Mouse (Mus musculus) kidney, adult 11 months (tissue): ENCODE measurements around the gene Mief1.

Source experiments
- DNase-seq: peaks from one replicate; pipeline ENCODE4 v3.0.0; 2022

The Mief1 gene

DNA sequence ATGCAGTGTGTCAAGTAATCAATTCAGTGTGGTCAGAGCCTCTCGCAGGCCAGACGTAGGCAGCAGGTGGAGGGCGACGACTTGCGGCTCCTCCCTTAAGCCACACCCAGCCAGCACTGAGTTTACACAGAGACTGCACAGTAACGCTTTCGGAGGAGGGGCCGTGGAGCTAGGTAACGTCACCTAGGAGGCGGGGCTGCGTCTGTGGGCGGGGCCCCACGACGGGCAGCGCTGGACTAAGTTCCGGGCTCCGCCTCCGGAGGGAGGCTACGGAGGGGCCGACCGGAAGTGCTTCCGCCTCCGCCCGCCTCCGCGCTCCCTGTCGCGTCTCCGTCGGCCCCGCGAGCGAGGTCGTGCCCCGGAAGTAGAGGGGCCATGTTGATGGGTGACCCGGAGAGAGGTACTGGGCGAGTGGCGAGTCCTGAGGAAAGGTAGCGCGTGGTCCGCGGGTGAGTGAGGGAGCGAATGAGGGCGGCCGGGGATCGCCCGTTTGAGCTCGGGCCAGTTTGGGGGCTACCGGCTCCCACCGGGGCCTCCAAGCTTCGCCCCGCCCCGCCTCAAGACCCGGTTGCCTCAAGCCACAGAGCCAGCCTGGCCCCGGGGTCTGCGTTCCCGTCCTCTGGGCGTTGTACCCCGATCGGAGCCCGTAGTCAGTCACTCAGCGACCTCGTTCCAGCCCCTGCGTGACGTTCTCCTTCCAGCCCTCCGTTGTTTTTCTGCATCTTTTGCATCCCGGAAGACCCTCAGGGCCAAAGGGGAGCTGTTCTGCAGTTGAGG lies at the start of gene Mief1:
Gene Mief1 (plus strand): TSS at position 286 of the 777 bp plus-strand sequence.
- peak; percentile 99 for DNase-seq

DNA sequence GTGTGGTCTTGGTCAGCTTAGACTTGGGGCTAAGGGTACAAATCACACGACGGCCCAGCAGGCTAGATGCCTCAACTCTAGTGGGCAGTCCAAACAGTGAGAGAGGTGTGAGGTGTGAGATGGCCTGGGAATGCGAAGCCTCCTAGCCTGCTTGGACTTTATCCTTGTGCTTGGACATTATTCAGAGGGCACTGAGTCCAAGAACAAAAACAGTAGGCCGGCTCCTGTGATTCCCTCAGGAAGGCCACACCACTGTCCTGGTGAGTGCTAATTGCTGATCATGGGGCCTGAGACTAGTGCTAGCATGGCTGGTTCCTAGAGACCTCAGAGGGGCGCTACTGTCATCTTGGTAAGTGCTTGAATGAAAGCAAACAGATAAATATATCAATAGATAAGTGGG lies 44.9 kb upstream of the Mief1 start:
- DNase-seq, result peak; percentile 89

DNA sequence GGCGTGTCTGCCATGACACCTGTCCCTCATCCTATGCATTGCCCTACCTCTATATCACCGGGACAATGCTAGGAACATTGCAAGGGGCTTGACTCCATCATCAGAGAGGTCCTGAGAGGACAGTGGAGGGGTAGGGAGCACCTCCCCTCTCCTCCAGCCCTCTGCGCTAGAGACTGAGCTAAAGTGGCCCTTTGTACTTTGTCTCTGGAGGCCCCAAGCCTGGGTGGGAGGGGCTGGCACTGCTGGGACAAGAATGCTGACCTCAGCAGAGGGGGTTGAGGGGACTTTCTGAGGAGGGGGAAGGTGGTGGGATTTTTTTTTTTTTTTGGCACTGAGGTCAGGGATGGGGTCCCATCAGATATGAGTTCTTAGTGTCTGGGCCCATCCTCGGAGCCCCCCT lies 43.7 kb upstream of the Mief1 start:
- peak; percentile 77 for DNase-seq

DNA sequence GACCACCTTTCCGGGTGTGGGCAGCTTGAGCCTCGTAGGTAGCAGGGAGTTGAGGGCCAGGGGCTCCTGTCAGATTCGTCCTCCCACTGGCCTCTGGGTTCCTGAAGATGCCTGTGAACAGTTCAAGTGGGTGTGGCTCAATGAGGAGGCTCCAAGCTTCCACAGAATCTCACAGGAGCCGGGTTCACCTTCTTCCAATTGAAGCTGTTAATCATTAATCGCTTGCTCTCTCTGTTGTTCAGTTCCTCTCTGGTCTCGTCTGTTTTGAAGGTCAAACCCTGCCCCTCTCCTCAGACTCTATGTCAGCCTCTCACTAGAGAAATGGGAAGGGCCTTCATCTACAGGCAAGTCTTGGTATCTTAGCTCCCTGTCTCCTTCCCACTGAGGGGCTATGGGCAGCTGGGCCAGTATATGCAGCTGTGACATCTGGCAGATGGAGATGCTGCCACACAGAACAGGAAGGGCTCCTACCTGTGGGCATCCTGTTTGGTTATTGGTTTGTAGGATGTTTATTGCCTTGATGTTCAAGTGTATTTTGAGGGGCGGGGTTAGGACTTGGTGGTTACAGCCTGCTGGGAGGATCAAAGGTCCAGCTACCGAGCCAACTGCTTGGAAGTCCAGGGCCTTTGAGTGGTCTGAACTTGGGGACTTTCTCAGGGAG lies 42.1 kb upstream of the Mief1 start:
- DNase-seq, result peak; percentile 82

DNA sequence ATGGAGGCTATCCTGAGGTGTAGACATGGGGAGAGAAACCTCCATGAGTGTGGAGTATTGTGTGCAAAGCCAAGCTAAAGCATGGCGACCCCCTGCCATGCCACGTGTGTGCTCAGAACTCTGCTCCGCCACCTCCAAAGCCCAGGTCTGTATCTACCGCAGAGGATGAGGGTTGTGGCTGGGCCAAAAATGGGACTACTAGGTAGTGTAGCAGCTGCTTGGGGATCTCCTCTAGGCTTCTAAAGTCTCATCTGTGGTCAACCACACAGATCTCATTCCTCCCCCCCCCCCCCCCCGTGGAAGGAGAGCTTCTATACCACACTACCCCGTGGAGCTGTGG lies 41.6 kb upstream of the Mief1 start:
- DNase-seq, result no peak

DNA sequence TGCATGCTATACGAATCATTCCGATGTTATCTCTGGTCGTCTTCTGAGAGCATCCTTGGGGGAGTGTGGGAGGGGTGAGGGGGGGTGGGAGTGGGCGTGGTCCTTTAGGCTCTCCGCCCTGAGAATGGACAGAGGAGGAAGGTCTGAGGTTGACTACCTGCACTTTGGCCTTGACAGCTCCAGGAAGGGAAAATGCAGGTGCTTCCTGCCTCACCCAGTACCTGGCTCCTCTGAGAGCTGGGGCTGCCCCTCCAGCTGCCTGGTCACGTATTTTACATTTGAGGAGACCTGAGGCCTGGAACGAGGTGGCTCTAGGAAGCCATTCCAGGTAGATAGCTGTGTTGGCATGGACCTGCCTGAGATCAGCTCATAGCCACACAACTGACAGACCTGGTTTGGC lies 41.0 kb upstream of the Mief1 start:
- DNase-seq, result peak; percentile 45

DNA sequence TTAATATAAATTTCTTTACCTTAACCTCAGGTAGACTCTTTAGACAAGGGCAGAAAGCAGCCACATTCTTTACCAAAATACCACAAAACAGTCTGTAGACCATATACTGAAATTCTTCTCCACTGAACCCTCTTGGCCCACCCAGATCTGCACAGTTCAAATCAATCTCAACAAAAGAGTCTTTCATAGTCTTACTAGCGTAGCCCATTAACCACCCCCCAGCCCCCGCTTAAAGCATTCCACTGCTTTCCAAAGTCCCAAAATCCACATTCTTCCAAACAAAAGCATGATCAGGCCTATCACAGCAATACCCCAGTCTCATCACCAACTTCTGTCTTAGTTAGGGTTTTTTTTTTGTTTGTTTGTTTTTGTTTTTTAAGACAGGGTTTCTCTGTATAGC lies 34.3 kb upstream of the Mief1 start:
- DNase-seq, result no peak

DNA sequence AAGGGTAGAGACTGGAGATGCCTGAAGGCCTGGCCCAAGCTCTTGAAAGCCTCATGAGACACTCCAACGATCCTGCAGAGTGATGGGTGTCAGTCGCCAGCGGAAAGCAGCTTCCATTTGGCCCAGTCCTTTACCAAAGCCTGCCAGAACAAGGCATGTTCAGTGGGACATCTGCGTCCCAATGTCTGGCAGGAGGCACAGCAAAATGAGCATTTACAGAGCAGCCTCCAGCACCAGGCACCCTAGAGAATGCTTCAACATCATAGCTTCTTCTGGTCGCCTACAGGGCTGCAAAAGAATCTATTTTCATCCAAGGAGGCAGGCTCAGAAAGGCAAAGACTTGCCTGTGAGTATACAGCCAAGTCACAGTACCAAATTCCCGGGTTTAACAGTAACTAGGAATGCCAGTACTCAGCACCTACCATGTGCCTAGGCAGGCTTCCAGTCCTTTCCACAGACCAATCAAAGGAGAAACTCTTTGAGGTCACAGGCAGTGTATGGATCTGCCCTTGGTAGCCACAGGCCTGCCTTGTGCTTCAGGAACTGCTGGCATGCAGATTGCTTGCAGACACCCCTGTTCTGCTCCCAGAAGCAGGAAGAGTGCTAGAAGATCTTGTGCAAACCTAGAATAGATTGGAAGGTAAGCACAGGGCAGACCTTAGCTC lies 31.6 kb upstream of the Mief1 start:
- peak; percentile 69 for DNase-seq

DNA sequence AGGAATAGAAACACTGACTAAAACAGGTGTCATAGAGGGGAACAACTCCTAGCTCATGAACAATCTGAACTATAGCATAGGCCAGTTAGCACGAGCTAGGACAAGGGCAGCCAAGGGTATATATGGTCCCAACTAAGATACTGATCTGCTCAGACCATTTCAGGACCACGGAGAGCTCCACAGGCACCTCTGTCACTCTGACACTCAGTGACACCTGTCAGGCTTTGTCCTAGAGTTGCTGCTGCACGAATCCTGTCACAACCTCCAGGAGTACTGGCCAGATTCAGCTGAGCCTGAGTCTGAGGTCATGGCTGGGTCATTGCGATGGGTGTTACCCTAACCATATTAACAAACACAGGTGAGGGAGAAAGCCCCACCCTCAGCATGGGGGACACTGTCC lies 30.4 kb upstream of the Mief1 start:
- DNase-seq, result no peak

DNA sequence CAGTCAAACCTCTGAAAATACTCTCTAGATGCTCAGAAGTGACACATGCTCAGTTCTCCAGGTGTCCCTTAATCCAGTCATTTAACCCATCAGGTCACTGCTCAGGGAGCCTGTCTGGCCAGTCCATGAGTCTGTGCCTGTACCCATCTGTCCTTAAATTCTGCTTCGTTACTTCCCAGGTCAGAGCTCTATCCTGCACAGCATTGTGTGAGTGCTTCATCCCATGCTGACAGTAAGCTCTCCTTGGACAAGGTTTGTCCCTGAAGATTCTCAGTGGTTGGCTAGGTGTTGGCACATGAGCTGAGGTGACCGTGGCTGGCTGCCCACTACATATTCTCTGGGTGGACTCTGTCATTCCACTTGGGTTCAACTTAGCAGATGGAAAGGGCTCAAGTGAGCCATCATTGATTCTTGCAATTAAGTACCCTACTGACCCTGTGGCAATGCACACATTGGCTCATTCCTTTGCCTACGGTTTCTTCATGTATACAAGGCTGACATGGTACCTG lies 27.7 kb upstream of the Mief1 start:
- DNase-seq, result no peak

DNA sequence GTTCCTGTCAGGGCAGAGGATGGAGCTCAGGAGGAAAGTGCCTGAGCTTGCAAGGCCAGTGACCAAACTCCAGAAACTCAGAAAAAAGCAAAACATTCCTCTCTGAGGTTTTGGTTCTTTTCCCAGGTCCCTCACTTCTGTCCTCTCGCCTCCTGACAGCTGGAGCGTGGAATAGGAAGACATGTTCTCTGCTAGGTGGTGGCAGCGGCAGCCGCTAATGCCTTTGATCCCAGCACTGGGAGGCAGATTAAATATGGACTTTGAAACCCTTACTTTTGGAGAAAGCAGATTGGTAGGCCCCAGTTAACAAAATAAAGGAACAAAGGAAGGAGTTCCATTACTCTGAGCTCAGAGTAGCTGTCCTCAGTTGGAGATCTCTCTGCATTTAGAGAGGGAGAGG lies 25.4 kb upstream of the Mief1 start:
- DNase-seq, result peak; percentile 68

DNA sequence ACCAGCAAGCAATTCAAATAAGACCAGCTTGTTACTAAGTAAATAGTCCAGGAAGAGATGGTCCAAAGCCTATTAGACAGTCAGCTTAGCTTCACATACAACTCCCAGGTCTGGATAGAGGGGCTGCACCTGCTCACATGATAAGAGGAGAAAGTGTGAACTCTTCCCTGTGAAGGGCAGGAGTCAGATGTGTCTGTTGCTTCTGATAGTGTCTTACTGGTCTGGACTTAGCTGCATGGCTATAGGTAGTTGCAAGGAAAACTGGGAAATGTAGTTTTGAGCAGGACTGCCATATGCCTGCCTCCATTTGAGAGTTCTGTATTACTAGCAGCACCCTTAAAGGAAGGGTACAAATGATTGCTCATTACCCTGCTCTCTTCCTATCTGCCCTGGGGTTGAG lies 20.1 kb upstream of the Mief1 start:
- no peak for DNase-seq

DNA sequence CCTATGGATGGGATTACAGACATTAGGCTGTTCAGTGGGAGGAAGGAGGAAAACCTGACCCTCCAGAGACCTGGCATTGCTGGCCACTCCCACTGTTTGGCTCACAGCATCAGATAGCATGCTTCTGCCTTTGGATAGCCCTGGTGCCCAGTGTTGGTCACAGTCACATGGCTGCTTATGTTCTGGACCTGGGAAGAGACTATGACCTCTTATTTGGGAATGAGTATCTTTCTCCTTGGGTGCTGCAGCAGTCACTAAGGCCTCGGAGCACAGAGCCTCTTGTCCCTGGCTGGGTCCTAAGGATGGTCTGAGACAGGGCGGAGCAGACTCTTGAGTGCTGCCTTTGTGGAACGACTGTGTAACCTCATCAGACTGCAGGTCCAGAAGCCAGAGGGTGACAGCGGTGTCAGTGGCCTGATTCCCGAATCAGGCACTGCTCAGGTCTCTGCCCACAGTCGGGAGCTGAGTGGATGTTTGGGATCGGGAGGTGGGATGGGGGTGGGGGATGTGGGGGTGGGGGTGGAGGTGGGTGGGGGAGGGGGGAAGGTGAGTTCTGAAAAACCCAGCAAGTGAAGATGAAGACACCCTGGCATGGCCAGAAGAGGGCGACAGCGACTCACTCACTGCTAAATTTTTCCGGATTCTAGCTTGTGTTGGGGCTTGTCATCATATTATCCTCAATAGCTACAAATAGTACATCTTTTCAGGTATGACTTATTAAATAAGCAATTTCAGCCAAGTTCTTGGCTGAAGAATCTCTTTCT lies 17.9 kb upstream of the Mief1 start:
- no peak for DNase-seq

DNA sequence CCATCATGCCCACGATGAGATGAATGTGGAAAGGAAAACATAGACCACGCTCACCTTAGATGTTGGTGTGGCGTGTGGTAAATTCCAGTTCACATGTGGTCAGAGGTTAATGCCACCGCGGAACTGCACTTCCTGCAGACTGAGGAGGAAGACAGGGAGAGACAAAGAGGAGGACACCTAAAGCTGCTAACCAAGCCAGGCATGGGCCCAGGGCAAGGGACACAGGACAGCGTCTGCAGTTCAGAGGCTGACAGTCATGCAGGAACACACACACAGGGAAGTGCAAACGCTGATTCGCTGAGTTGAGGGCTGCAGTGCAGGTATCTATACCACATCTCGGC lies 17.4 kb upstream of the Mief1 start:
- no peak for DNase-seq

DNA sequence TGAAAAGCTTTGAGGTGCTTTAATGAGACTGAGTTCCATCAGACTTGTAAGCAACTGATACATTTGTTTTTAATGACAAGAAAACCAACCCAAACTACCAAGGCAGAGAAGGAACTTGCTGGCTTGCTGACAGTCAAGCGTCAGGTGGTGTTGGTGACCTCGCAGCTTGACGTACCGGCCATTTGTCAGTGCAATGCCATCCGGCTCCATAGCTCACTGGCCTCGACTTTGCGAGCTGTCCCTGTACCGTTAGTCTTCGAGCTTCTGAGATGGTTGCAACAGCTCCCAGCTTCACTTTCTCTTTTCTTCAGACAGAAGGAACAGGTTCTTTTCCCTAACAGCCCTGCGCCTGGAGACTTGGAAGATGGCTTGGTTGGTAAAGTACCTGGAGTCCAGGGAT lies 16.3 kb upstream of the Mief1 start:
- no peak for DNase-seq

DNA sequence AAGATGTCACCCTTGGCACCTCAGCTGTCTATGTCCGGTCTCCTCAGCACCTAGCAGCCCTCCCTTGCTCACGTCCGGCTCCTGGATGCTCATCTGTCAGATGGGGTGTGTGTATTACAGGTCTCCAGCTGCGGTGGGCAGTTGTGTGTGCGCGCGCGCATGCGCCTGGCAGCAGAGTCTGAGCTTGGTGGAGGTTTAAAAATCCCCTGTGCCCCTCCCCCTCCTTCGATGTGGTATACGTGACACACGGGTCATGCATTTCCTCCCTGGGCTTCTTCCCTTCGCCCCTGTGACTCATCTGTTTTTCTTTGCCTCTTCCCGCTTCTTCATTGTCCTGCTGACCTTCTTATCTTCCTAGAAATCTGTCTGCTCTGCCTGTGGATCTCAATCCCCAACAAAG lies 14.6 kb upstream of the Mief1 start:
- no peak for DNase-seq

DNA sequence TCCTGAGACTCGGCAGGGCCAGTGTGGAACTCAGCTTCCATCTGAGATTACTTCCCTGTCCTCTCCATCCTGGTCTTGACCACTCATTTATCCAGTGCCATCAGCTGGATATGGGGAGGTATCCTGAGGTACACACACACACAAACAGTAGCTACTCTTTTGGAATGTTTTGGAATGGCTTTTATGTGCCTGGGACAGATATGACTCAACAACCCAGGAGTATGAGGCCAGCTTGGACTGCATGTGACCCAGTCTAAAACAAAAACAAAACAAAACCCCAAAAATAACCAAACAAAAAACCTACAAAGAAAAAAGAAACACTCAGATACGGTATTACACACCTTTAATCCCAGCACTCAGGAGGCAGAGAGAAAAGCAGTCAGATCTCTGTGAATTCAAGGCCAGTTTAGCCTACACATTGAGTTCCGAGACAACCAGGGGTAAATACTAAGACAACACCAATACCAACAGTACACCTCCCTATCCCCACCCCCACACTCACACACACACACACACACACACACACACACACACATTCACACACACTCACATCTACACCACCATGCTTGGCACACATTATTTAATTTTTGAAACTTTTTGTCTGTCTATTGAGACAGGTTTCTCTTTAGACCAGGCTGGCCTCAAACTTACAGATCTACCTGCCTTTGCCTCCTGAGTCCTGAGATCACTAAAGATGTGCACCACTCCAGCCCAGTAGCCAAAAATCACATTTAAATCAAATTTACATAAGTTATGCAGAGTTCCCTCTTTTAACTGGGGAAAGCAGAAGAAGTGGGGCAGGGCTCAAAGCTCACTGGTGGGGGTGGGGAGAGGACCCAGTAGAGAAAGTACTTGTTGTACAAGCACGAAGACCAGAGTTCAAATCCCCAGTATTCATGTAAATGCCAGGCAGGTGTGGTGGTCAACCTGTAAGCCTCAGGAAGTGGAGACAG lies 13.8 kb upstream of the Mief1 start:
- no peak for DNase-seq

DNA sequence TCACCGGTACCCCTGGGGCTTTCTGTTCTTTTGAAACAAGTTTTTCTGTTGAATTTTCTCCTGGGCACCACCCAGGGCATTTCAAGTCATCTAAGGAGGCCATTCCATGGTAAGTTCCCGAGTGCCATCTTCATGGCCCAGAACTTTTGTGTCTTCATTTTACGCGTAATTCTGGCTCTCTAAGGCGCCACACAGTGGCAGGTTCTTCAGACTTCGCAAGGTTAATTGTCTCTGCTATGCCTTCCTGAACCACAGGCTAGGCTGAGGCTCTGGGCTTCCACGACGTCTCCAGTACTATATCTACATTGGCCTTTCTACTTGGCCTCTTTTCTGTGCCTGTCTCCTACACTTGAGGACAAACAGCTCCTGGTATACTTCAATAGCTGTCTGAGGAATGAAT lies 12.8 kb upstream of the Mief1 start:
- DNase-seq, result no peak

DNA sequence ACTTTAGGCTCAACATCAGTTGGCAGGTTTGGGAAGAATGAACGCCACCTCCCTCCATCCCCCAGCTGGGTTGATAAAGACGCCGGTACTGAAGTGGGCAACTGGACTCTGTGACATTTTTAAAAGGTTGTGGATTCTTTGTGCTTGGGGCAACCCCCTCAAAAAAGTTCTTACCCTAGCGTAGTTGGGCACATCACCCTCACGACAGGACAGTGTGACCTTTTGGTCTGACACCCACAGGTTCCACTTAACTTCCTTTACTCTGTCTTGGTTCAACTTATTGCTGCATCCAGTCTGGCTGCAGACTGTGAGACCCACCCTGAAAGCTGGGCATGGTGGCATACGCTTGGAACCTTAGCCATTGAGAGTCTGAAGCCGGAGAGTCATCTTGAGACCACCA lies 10.1 kb upstream of the Mief1 start:
- no peak for DNase-seq

DNA sequence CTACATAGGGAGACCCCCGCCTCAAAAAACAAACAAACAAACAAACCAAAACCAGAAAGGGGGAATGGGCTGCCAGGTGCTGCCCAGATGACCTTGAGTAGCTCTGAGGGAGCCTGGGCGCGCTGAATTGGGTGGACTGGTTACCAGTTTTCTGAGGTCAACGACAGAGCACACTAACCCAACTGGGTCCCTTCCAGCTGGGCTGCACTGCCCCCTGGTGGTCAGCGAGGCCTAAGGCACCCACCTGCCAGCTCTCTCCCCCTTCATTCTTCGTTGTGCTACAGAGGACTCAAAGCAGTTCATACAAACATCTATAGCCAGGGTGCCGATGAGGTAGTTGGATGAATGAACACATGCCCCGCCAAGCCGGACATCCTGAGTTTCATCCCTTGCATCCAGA lies 8.6 kb upstream of the Mief1 start:
- peak; percentile 57 for DNase-seq

DNA sequence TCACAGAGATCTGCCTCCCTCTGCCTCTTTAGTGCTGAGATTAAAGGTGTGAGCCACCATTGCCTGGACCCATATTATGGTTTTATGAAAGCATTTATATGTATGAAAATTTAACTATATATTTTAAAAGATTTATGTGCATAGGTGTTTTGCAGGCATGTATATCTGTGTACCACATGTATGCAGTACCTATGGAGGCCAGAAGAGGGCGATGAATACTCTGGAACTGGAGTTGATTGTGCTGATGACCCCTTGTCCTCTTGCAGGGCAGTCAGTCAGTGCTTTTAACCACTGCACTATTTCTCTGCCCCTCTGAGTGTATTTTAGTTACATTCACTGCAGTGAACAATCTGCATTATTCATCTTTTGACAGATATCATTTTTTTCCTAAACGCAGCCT lies 8.0 kb upstream of the Mief1 start:
- peak; percentile 42 for DNase-seq

DNA sequence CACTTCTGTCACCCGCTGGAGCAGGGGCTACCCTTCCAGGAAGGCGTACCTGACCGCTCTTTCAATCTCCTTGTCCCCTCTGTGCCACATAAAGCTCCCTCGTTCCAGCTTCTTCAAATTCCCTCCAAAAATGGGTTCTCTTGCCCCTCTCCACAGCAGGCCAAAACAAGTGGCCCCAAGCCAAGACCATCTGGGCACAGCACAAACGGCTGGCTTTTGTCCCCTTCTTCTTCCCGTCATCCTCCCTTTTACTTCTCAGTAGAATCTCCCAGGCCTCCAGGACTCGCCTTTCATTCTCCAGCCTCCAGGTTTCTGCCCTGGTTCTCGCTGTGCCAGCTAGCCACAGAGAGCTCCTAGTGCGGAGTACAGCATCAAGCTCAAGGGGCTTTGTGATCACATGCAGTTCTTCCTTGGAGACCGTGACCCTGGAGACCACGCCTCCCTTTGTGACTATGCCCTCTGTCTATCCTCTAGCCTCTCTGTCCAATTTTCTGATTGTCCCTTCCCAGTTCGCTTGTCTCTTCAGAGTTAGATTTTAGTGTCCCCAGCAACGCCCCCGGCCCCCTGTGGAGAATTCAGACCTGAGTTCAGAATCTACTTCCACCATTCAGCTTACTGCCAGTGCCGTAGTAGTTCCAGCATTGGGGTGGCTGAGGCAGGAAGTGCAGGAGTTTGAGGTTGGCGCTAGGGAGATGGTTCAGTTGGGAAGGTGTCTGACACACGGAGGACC lies 5.6 kb upstream of the Mief1 start:
- DNase-seq, result no peak
